7 mouse cellular contexts compared by ENCODE assay signal in the genomic region with DNA sequence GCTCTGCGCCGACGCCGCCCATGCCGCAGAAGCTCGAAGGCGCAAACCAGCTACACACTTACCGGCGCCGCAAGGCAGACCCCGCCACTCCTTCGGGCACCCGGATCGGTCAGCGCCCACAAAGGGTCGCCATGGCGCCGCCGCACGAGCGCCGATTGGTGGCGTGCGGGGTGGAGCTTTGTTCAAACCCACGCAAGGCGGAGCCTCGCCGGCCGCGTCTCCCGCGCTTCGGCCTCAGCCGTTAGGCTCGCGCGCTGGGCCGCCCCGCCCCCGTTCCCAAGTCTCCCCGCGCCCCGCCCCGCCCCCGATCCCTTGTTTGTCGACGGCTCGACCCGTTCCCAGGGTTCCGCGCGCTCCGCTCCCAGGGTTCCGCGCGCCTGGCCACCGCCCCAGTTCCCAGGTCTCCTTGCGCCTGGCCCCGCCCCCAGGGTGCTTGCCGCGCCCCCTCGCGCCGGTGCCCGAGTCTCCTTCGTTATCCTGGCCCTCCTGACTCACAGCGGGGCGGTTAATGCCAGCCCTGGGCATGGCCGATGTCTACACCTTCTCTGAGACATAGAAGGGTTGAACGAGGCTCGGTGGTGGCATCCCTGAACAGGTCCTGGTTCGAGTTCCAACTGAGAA. TPM values are rescaled to one million over a fixed set of nuclear protein-coding genes. Genes with fewer than 3 reads are reported as not detected.
DNase-seq lines count a peak whose midpoint lies in the region; ATAC-seq lines count a peak whose summit lies in the region.

A gene (minus strand): TSS at position 180 of the 621 bp plus-strand sequence.

- H3K9ac ChIP-seq in midbrain, embryonic 13.5 days (replicated peaks) = peak within 1 kb of the TSS; percentile 97

- H3K4me3 ChIP-seq in embryonic facial prominence, embryonic 10.5 days = peak within 1 kb of the TSS; percentile 79
- peak within 1 kb of the TSS; percentile 92 for H3K4me3 ChIP-seq in limb, embryonic 10.5 days
- H3K4me3 ChIP-seq in midbrain, embryonic 13.5 days (replicated peaks) = peak within 1 kb of the TSS; percentile 94

- no peaks in the 10 kb centered on the region for H3K9me3 ChIP-seq in embryonic facial prominence, embryonic 10.5 days
- no peaks in the 10 kb centered on the region for H3K9me3 ChIP-seq in limb, embryonic 10.5 days (replicated peaks)
- no peaks in the 10 kb centered on the region for H3K9me3 ChIP-seq in midbrain, embryonic 13.5 days

- H3K27ac ChIP-seq in embryonic facial prominence, embryonic 10.5 days (replicated peaks) = peak within 1 kb of the TSS; percentile 96
- peak within 1 kb of the TSS; percentile 98 for H3K27ac ChIP-seq in limb, embryonic 10.5 days
- H3K27ac ChIP-seq in midbrain, embryonic 13.5 days = peak within 1 kb of the TSS; percentile 94

- peak; percentile 80 for ATAC-seq in granulocyte monocyte progenitor cell, adult 5-6 weeks (replicated peaks; ENCODE audit: poor library complexity, severe bottlenecking)
- peak; percentile 98 for ATAC-seq in midbrain, embryonic 13.5 days

- H3K27me3 ChIP-seq in embryonic facial prominence, embryonic 10.5 days (replicated peaks; ENCODE audit: low read depth, poor library complexity, severe bottlenecking) = no peaks in the 10 kb centered on the region
- no peaks in the 10 kb centered on the region for H3K27me3 ChIP-seq in limb, embryonic 10.5 days (ENCODE audit: low read depth, poor library complexity, severe bottlenecking)
- no peaks in the 10 kb centered on the region for H3K27me3 ChIP-seq in midbrain, embryonic 13.5 days

- WGBS in embryonic facial prominence, embryonic 10.5 days = under 1% methylated on average over 72 of the region's 72 CpGs
- 1% methylated on average over 70 of the region's 72 CpGs for WGBS in limb, embryonic 10.5 days
- 2% methylated on average over 72 of the region's 72 CpGs for WGBS in midbrain, embryonic 13.5 days

- H3K4me2 ChIP-seq in midbrain, embryonic 13.5 days (replicated peaks) = peak within 1 kb of the TSS; percentile 93

- DNase-seq in adrenal gland, postnatal 10 days = peak; percentile 99
- DNase-seq in embryonic facial prominence, embryonic 10.5 days (ENCODE audit: low spot score) = peak; percentile 100
- DNase-seq in kidney, adult 11 months = peak; percentile 96
- peak; percentile 100 for DNase-seq in limb, embryonic 10.5 days (ENCODE audit: low spot score)
- peak; percentile 98 for DNase-seq in spleen, adult 12 weeks (ENCODE audit: low spot score)

- H3K36me3 ChIP-seq in embryonic facial prominence, embryonic 10.5 days (replicated peaks) = peaks cover 66% of the 10 kb centered on the region
- peaks cover 67% of the 10 kb centered on the region for H3K36me3 ChIP-seq in limb, embryonic 10.5 days
- peaks cover 45% of the 10 kb centered on the region for H3K36me3 ChIP-seq in midbrain, embryonic 13.5 days

- peaks cover 44% of the 10 kb centered on the region for H3K4me1 ChIP-seq in embryonic facial prominence, embryonic 10.5 days
- H3K4me1 ChIP-seq in limb, embryonic 10.5 days = peaks cover 30% of the 10 kb centered on the region
- H3K4me1 ChIP-seq in midbrain, embryonic 13.5 days (replicated peaks) = peaks cover 57% of the 10 kb centered on the region

RNA-seq across cellular contexts. Expression of the gene that starts here (rescaled TPM):
- 10 to 100 TPM; 20.2 to 23.1 TPM for total RNA-seq in adrenal gland, postnatal 10 days (2021)
- polyA plus RNA-seq in embryonic facial prominence, embryonic 10.5 days (2016; fragmentation: Nextera tagmentation; extraction: Ambion mirVana) = 180 and 183 TPM in 2 replicates
- 65.6 and 66.5 TPM in 2 replicates for total RNA-seq in granulocyte monocyte progenitor cell, adult 5-6 weeks (2014; fragmentation: Nextera tagmentation)
- 61.9 and 64.3 TPM in 2 replicates for total RNA-seq in granulocyte monocyte progenitor cell, adult 5-6 weeks (2017)
- polyA plus RNA-seq in limb, embryonic 10.5 days (2016; fragmentation: Nextera tagmentation; extraction: Ambion mirVana) = 204 and 206 TPM in 2 replicates
- polyA plus RNA-seq in midbrain, embryonic 13.5 days (2015; fragmentation: Nextera tagmentation; extraction: Ambion mirVana) = 82.7 and 85.0 TPM in 2 replicates

Comparison
In these comparisons a context has a peak if more than half of its experiments do, and no peak if none do; other contexts are left out.
1. Peak in every context shown above with its lines: DNase-seq, ATAC-seq, H3K4me3 ChIP-seq and H3K27ac ChIP-seq.